Mouse (Mus musculus) stomach, postnatal 0 days (tissue): ENCODE measurements around the gene Gm42791. TPM values are rescaled to one million over a fixed set of nuclear protein-coding genes. Genes with fewer than 3 reads are reported as not detected.

ENCODE experiments used
- ATAC-seq: fragments of 200-750 bp; cut with Nextera tagmentation; 2 replicates; pipeline ENCODE4 v1.8.0; 2017; ENCODE audit not compliant: low FRiP score, low TSS enrichment
- DNase-seq: peaks from one replicate; pipeline ENCODE4 v3.0.0-alpha.2; 2016; ENCODE audit warnings: low spot score
- H3K27ac ChIP-seq: fragments of 300-500 bp; sonication (generic); replicated peaks from 2 replicates; pipeline ENCODE4 v1.5.1; 2014; ENCODE audit warnings: mild to moderate bottlenecking, control low read depth
- H3K27me3 ChIP-seq: fragments of 300-500 bp; sonication (generic); 2 replicates; pipeline ENCODE4 v1.6.1; 2014; ENCODE audit warnings: low read length; ENCODE audit not compliant: control insufficient read depth, insufficient read depth
- H3K36me3 ChIP-seq: fragments of 300-500 bp; sonication (generic); 2 replicates; pipeline ENCODE4 v1.6.1; 2014; ENCODE audit warnings: low read length, mixed read lengths; ENCODE audit not compliant: control insufficient read depth, insufficient read depth
- H3K4me1 ChIP-seq: fragments of 300-500 bp; sonication (generic); replicated peaks from 2 replicates; pipeline ENCODE4 v1.6.1; 2014; ENCODE audit warnings: antibody characterized with exemption; ENCODE audit not compliant: control insufficient read depth, insufficient read depth
- H3K4me2 ChIP-seq: fragments of 300-500 bp; sonication (generic); replicated peaks from 2 replicates; pipeline ENCODE4 v1.6.1; 2014; ENCODE audit warnings: low read depth, mild to moderate bottlenecking, control low read depth, moderate library complexity
- H3K4me3 ChIP-seq: fragments of 300-500 bp; sonication (generic); 2 replicates; pipeline ENCODE4 v1.5.1; 2014; ENCODE audit warnings: low read depth, low read length, control low read depth
- H3K9ac ChIP-seq: fragments of 300-500 bp; sonication (generic); 2 replicates; pipeline ENCODE4 v1.6.1; 2014; ENCODE audit warnings: mild to moderate bottlenecking, low read length, control low read depth, mixed read lengths
- H3K9me3 ChIP-seq: fragments of 300-500 bp; sonication (generic); 2 replicates; pipeline ENCODE4 v1.6.1; 2016; ENCODE audit warnings: low read length; ENCODE audit not compliant: control insufficient read depth
- CTCF ChIP-seq: IDR thresholded peaks from 2 replicates; pipeline ENCODE4 v1.5.1; 2016; ENCODE audit warnings: antibody characterized with exemption, low read depth, mild to moderate bottlenecking, moderate library complexity
- EP300 ChIP-seq: optimal IDR thresholded peaks from 2 replicates; pipeline ENCODE3; 2016; ENCODE audit warnings: antibody characterized with exemption
- WGBS: fragments of 180-500 bp; shearing (Covaris S2); extraction: QIAGEN DNeasy Blood & Tissue Kit; methylation state at CpG from one replicate; pipeline ENCODE4 v1.1.7; 2014; 5-methylcytosine and 5-hydroxymethylcytosine counted together
- polyA plus RNA-seq: library from polyadenylated mRNA; unstranded; fragments of >200 nt; fragmentation: Nextera tagmentation; extraction: Ambion mirVana; gene quantifications from 2 replicates; pipeline ENCODE4 v1.2.1, GENCODE M21; 2015

Gm42791 gene
- polyA plus RNA-seq, 1 experiment from 2014 or later: 0.99 TPM

DNA sequence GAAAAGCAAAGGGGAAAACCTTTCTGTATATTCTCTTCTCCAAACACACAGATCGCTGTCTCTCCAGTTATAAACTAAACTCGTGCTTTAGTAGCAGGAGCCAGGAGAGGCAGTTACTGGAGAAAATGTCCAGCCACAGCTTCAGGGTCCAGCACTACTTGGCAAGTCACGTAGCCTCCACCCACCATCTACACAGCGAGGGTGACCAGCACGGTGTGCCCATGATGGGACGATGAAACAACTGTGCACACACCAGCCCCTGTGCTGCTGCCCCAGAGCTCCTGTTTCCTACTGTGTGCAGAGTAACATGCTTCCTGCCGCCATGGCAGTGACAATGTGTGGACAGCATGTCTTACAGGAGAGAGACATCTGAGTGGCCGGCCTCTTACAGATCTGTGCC is 121.8 kb downstream of the Gm42791 start:
- WGBS: 67% methylated on average over 8 of the region's 8 CpGs
- Histone ChIP-seq H3K27ac (no peak overlapping the region), H3K4me1 (no peaks in the 10 kb centered on the region), H3K27me3 (no peaks in the 10 kb centered on the region), H3K9ac (no peak overlapping the region), H3K9me3 (no peaks in the 10 kb centered on the region), H3K36me3 (0 out of 2 replicates have a peak, but pooled peaks cover 8% of the 10 kb centered on the region), H3K4me2 (no peak overlapping the region), H3K4me3 (no peak overlapping the region)
- TF ChIP-seq EP300: no peak
- TF ChIP-seq CTCF: no peak
- ATAC-seq (no peak), DNase-seq (no peak)

- H3K4me2 ChIP-seq: no peak overlapping the region
- WGBS: 37% methylated on average over 3 of the region's 3 CpGs
- H3K9ac ChIP-seq: no peak overlapping the region
- ATAC-seq (peak; percentile 77), DNase-seq (peak; percentile 65)
- no peaks in the 10 kb centered on the region for H3K4me1 ChIP-seq
- H3K27me3 ChIP-seq: no peaks in the 10 kb centered on the region
- H3K36me3 ChIP-seq: 0 out of 2 replicates have a peak, but pooled peaks cover 3% of the 10 kb centered on the region
- no peaks in the 10 kb centered on the region for H3K9me3 ChIP-seq
- no peak for TF ChIP-seq EP300
- no peak for TF ChIP-seq CTCF
- H3K4me3 ChIP-seq: no peak overlapping the region
- H3K27ac ChIP-seq: no peak overlapping the region
Observed at GRCm38 (mm10) chr5:148869583-148869982, 125.4 kb downstream of the Gm42791 start.

- 80% methylated on average over 6 of the region's 6 CpGs for WGBS
- H3K4me2 ChIP-seq: no peak overlapping the region
- no peak overlapping the region for H3K4me3 ChIP-seq
- H3K4me1 ChIP-seq: no peaks in the 10 kb centered on the region
- no peak overlapping the region for H3K9ac ChIP-seq
- no peak for DNase-seq
- H3K27ac ChIP-seq: no peak overlapping the region
- no peaks in the 10 kb centered on the region for H3K27me3 ChIP-seq
- ATAC-seq: no peak
- no peaks in the 10 kb centered on the region for H3K9me3 ChIP-seq
- no peak for TF ChIP-seq CTCF
- no peak for TF ChIP-seq EP300
- no peaks in the 10 kb centered on the region for H3K36me3 ChIP-seq
Observed at GRCm38 (mm10) chr5:148867766-148868165, 127.2 kb downstream of the Gm42791 start.

DNA sequence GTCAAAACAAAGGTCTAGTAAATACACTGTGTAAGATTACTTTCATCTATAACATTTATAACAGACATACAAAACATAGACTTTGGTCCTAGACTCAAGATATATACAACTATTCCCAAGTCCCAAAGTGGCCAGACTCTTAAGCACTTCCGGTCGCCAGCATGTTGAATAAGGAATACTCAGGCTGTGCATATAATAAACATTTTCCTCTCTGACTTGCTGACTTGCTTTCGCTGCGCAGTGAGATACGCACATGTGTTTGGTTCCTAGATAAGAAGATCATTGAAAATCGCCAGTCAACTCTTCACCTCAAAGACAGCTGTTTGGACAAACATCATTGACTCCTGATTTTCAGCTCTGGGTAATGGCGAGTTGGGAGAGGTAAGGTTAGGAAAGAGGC is 127.8 kb downstream of the Gm42791 start:
- Histone ChIP-seq H3K27me3 (no peaks in the 10 kb centered on the region), H3K9me3 (no peaks in the 10 kb centered on the region), H3K4me3 (no peak overlapping the region), H3K36me3 (no peaks in the 10 kb centered on the region), H3K4me1 (no peaks in the 10 kb centered on the region), H3K9ac (no peak overlapping the region), H3K4me2 (no peak overlapping the region), H3K27ac (no peak overlapping the region)
- no peak for DNase-seq
- ATAC-seq: no peak
- 57% methylated on average over 7 of the region's 7 CpGs for WGBS
- TF ChIP-seq EP300 (no peak), CTCF (no peak)

DNA sequence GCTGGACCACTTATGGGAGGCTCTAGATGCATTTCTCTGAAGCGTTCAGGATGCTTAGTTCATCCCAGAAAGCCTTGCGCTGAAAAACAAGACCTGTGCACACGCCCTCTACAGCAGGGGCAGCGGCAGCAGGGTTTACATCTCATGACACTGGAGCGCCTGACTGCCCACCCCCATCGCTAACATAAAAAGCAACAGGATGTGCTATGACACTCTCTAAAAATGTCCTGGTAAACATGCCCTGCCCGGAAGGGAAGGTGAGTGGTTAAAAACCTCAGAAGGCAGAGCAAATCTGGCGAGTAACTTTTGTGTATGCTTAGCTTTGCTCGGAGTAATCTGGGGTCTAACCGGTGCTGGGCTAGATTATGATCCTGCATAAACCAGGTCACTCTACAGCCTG is 128.4 kb downstream of the Gm42791 start:
- Histone ChIP-seq H3K36me3 (no peaks in the 10 kb centered on the region), H3K4me3 (no peak overlapping the region), H3K27me3 (no peaks in the 10 kb centered on the region), H3K27ac (no peak overlapping the region), H3K4me2 (no peak overlapping the region), H3K4me1 (no peaks in the 10 kb centered on the region), H3K9me3 (no peaks in the 10 kb centered on the region), H3K9ac (no peak overlapping the region)
- DNase-seq (no peak), ATAC-seq (no peak)
- WGBS: 45% methylated on average over 10 of the region's 10 CpGs
- no peak for TF ChIP-seq EP300
- TF ChIP-seq CTCF: no peak

DNA sequence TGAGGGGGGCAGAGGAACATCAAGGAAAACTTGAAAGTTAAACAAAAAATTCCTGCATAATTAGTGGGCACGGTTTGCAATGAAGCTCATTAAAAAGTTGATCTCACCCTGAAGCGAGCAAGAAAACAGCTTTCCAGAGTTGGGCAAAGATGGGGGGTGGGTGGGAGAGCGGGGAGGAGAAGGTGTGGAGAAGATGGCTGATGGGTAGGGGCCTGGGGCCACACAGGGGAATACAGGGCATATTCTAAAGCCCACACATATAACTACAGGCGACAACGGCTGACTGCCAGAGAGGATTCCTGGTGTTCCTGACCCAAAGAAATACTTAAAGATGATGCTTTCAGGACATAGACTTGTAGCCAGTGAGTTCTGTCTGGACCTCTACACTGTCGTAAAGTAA is 131.5 kb downstream of the Gm42791 start:
- Histone ChIP-seq H3K4me2 (no peak overlapping the region), H3K9me3 (no peaks in the 10 kb centered on the region), H3K4me1 (no peaks in the 10 kb centered on the region), H3K36me3 (no peaks in the 10 kb centered on the region), H3K27me3 (no peaks in the 10 kb centered on the region), H3K4me3 (no peak overlapping the region), H3K9ac (no peak overlapping the region), H3K27ac (no peak overlapping the region)
- DNase-seq (no peak), ATAC-seq (no peak)
- 75% methylated on average over 6 of the region's 6 CpGs for WGBS
- TF ChIP-seq CTCF (no peak), EP300 (no peak)
